Mouse (Mus musculus): Measurements from ENCODE around the gene Gm10518.
"Not testable (repeated sequence)": the region's sequence is repeated elsewhere in the genome, so short reads cannot be mapped to it uniquely, and the experiment has no call there.

Gm10518 gene

GRCm38 (mm10) chr1:179802610-179803512 is at the start of gene Gm10518:
Gm10518 (plus strand) TSS chr1:179803376.
- DNase-seq (ENCODE audit: low read depth, low spot score) = peak; percentile 14

GRCm38 (mm10) chr1:179756477-179756876 is 46.7 kb upstream of the Gm10518 start:
- no peak for DNase-seq (ENCODE audit: low read depth, low spot score)

GRCm38 (mm10) chr1:179760086-179760485 is 43.1 kb upstream of the Gm10518 start:
- DNase-seq (ENCODE audit: low read depth, low spot score) = no peak

GRCm38 (mm10) chr1:179760553-179760952 is 42.6 kb upstream of the Gm10518 start:
- no peak for DNase-seq (ENCODE audit: low read depth, low spot score)

GRCm38 (mm10) chr1:179776831-179777230 is 26.3 kb upstream of the Gm10518 start:
- no peak for DNase-seq (ENCODE audit: low read depth, low spot score)

- no peak for DNase-seq (ENCODE audit: low read depth, low spot score)
Observed at GRCm38 (mm10) chr1:179784098-179784497, 19.1 kb upstream of the Gm10518 start.

- no peak for DNase-seq (ENCODE audit: low read depth, low spot score)
Observed at GRCm38 (mm10) chr1:179785502-179785901, 17.7 kb upstream of the Gm10518 start.

GRCm38 (mm10) chr1:179787281-179787680 is 15.9 kb upstream of the Gm10518 start:
- no peak for DNase-seq (ENCODE audit: low read depth, low spot score)

- DNase-seq (ENCODE audit: low read depth, low spot score) = no peak
Observed at GRCm38 (mm10) chr1:179798794-179799193, 4.4 kb upstream of the Gm10518 start.

GRCm38 (mm10) chr1:179803513-179804139 is 450 bp downstream of the Gm10518 start, which contains the start of gene Ahctf1:
Ahctf1 (minus strand) TSS chr1:179803680.
- peak; percentile 96 for DNase-seq (ENCODE audit: low read depth, low spot score)

- peak; percentile 8 for DNase-seq (ENCODE audit: low read depth, low spot score)
Observed at GRCm38 (mm10) chr1:179804140-179804881, 1.1 kb downstream of the Gm10518 start.

GRCm38 (mm10) chr1:179805751-179806150 is 2.6 kb downstream of the Gm10518 start:
- DNase-seq (ENCODE audit: low read depth, low spot score) = no peak

- no peak for DNase-seq (ENCODE audit: low read depth, low spot score)
Observed at GRCm38 (mm10) chr1:179807468-179807867, 4.3 kb downstream of the Gm10518 start.

GRCm38 (mm10) chr1:179808300-179808699 is 5.1 kb downstream of the Gm10518 start:
- no peak for DNase-seq (ENCODE audit: low read depth, low spot score)

GRCm38 (mm10) chr1:179813385-179813784 is 10.2 kb downstream of the Gm10518 start:
- no peak for DNase-seq (ENCODE audit: low read depth, low spot score)

GRCm38 (mm10) chr1:179814616-179815015 is 11.4 kb downstream of the Gm10518 start:
- no peak for DNase-seq (ENCODE audit: low read depth, low spot score)

- not testable (repeated sequence) for DNase-seq (ENCODE audit: low read depth, low spot score)
Observed at GRCm38 (mm10) chr1:179818490-179819278, 15.5 kb downstream of the Gm10518 start.

- DNase-seq (ENCODE audit: low read depth, low spot score) = no peak
Observed at GRCm38 (mm10) chr1:179824549-179824948, 21.4 kb downstream of the Gm10518 start.

- DNase-seq (ENCODE audit: low read depth, low spot score) = no peak
Observed at GRCm38 (mm10) chr1:179828051-179828450, 24.9 kb downstream of the Gm10518 start.

- DNase-seq (ENCODE audit: low read depth, low spot score) = no peak
Observed at GRCm38 (mm10) chr1:179828900-179829299, 25.7 kb downstream of the Gm10518 start.

- DNase-seq (ENCODE audit: low read depth, low spot score) = no peak
Observed at GRCm38 (mm10) chr1:179832710-179833240, 29.6 kb downstream of the Gm10518 start.
